Mouse (Mus musculus): ENCODE measurements around the gene Vwa5b1.
A peak's percentile ranks its signal among the peaks of the same experiment; 100 is the strongest.

The Vwa5b1 gene

DNA sequence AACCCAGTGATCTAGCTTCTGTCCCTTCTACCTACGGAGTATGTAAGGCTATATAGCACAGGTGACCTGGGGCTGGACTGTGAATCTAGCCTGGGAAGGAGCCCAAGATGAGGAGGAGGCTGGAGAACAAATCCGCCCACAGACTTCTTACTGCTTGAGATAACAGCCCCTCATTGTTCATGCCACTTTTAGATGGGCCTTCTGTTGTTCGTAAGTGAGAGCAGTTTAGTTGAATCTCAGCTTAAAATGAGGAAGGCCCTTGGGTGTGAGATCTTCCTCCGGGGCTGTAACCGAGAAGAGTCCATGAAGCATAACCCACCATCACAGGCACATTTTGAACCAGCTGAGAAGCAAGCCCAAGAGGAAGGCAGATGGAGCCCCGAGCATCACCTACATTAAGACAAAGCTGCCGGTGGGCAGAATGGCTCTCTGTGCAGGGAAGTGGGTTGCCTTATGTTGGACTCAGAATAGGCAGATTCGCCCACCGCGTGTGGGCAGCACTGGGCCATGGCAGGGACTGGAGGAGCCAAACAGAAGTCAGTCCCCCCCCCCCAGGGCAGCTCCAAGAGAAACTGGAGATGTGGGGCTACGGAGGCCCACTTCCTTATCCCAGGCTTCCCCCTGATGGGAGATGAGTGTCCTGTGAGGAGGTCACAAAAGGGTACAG lies 24.4 kb upstream of the Vwa5b1 start:
- Histone ChIP-seq H3K9me3 (ENCODE audit: low read length) (no peaks in the 10 kb centered on the region), H3K4me1 (replicated peaks; ENCODE audit: low read depth, low read length) (peaks cover 14% of the 10 kb centered on the region), H3K36me3 (ENCODE audit: insufficient read depth, low read length) (no peaks in the 10 kb centered on the region), H3K4me3 (replicated peaks; ENCODE audit: low read length) (no peak overlapping the region), H3K27me3 (ENCODE audit: insufficient read depth, low read length) (no peaks in the 10 kb centered on the region; the same call in none of the 2 replicates)
- TF ChIP-seq CTCF (conservative IDR thresholded peaks at IDR 0.05; ENCODE audit: low read length) (no peak), NANOG (IDR thresholded peaks at IDR 0.05; ENCODE audit: borderline replicate concordance, low read length) (no peak), POU5F1 (IDR thresholded peaks at IDR 0.05; ENCODE audit: borderline replicate concordance, low read length) (no peak)

DNA sequence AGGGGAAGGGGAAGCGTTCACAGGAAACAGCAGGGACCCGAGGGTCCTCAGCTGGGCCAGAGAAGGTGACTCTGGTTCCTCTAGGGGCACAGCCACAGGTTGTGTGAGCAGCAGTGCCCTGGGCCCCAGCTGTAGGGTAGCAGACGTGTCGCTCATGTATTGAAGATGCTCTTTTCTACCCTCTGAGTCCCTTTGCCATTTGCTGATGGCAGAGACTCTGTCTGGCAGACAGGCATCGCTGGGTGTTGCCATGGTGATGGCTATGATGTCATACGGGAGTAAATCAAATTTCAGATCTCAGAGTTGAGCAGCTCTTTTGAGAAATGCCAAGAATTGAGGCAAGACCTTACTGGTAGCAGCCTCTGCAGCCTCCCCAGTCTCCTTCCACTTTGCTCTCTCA lies 17.4 kb upstream of the Vwa5b1 start:
- Histone ChIP-seq H3K9me3 (ENCODE audit: low read length) (no peaks in the 10 kb centered on the region), H3K36me3 (ENCODE audit: insufficient read depth, low read length) (no peaks in the 10 kb centered on the region)

DNA sequence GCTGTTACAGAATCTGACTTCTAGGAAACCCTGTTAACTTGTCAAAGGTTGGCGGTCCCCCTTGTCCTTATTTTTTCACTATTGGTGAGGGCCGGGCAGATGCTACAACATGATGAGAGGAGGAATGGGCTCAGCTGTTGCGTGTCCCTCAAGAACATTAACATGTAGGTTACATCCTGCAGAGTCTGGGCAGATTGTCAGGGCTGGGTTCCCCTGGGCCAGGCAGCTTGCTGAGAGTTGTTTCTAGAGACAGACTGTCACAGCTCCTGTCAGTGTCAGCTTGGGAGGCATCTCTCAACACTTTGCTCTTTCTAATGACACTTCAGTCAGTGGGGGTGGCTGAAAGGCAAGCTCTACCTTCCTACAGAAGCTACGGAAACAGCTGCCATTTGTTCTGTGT lies 16.2 kb upstream of the Vwa5b1 start:
- TF ChIP-seq NANOG (IDR thresholded peaks at IDR 0.05; ENCODE audit: borderline replicate concordance, low read length): no peak
- TF ChIP-seq POU5F1 (IDR thresholded peaks at IDR 0.05; ENCODE audit: borderline replicate concordance, low read length): no peak
- TF ChIP-seq CTCF (conservative IDR thresholded peaks at IDR 0.05; ENCODE audit: low read length): no peak
- H3K4me3 ChIP-seq (replicated peaks; ENCODE audit: low read length): no peak overlapping the region
- no peaks in the 10 kb centered on the region for H3K36me3 ChIP-seq (ENCODE audit: insufficient read depth, low read length)
- H3K27me3 ChIP-seq (ENCODE audit: insufficient read depth, low read length): peaks cover 9% of the 10 kb centered on the region; the same call in 1 of the 2 replicates
- H3K9me3 ChIP-seq (ENCODE audit: low read length): no peaks in the 10 kb centered on the region
- peaks cover 20% of the 10 kb centered on the region for H3K4me1 ChIP-seq (replicated peaks; ENCODE audit: low read depth, low read length)

More for the DNA sequence above, 17.4 kb upstream of the Vwa5b1 start:
- H3K4me1 ChIP-seq (replicated peaks; ENCODE audit: low read depth, low read length): peaks cover 8% of the 10 kb centered on the region
- H3K27me3 ChIP-seq (ENCODE audit: insufficient read depth, low read length): peaks cover 9% of the 10 kb centered on the region; the same call in 1 of the 2 replicates
- H3K4me3 ChIP-seq (replicated peaks; ENCODE audit: low read length): no peak overlapping the region
- no peak for TF ChIP-seq CTCF (conservative IDR thresholded peaks at IDR 0.05; ENCODE audit: low read length)
- TF ChIP-seq NANOG (IDR thresholded peaks at IDR 0.05; ENCODE audit: borderline replicate concordance, low read length): no peak
- no peak for TF ChIP-seq POU5F1 (IDR thresholded peaks at IDR 0.05; ENCODE audit: borderline replicate concordance, low read length)

DNA sequence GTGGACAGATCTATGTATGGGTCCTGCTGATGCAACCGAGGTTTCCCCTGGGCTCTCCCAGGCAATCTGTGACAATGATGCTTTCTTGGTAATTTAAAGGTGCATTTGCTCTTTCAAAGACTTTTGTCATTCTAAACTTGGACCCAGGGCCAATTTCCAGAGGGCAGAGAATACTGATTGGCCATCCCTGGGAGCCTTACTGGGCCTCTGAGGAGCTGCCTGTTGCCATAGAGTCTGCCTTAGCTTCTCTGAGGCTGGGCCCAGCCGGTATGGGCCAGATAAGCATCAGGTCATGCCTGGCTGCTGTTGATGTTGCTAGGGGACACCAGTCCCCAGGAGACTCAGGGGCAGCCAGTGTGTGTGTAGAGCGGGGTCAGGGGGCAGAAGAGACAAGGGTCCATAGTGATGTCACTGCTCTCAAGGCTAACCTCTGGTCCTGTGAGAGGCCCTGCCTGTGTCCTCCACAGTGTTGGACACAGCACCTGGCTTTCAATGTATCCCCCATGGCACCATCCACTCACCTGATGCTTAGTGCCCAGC lies 12.5 kb upstream of the Vwa5b1 start:
- Histone ChIP-seq H3K27me3 (ENCODE audit: insufficient read depth, low read length) (peaks cover 3% of the 10 kb centered on the region; the same call in 1 of the 2 replicates), H3K4me1 (replicated peaks; ENCODE audit: low read depth, low read length) (peaks cover 30% of the 10 kb centered on the region), H3K9me3 (ENCODE audit: low read length) (no peaks in the 10 kb centered on the region), H3K36me3 (ENCODE audit: insufficient read depth, low read length) (no peaks in the 10 kb centered on the region), H3K4me3 (replicated peaks; ENCODE audit: low read length) (0 out of 2 replicates have a peak overlapping the region, but pooled peaks have one; percentile 10)
- no peak for TF ChIP-seq CTCF (conservative IDR thresholded peaks at IDR 0.05; ENCODE audit: low read length)
- no peak for TF ChIP-seq POU5F1 (IDR thresholded peaks at IDR 0.05; ENCODE audit: borderline replicate concordance, low read length)
- no peak for TF ChIP-seq NANOG (IDR thresholded peaks at IDR 0.05; ENCODE audit: borderline replicate concordance, low read length)

DNA sequence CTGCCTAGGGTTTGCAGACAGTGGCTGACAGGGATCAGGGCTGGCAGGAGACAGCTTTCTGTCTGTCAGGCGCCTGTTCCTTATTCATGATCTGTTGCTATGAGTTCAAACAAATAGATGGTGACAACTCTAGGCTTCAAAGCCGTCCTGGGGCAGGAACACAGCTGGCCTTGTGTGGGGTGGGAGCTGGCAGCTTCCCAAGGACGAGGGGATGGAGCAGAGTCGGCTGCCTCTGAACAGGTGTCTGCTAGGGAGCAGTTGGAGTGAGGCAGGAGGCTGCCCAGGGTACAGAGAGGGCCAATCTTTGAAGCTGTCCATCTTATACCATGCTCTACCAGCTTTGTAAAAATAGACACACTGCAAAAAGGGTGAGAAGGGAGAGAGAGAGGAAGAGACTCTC lies 6.6 kb upstream of the Vwa5b1 start:
- Histone ChIP-seq H3K4me1 (replicated peaks; ENCODE audit: low read depth, low read length) (peaks cover 23% of the 10 kb centered on the region), H3K27me3 (ENCODE audit: insufficient read depth, low read length) (peaks cover 20% of the 10 kb centered on the region), H3K36me3 (ENCODE audit: insufficient read depth, low read length) (no peaks in the 10 kb centered on the region), H3K4me3 (replicated peaks; ENCODE audit: low read length) (no peak overlapping the region), H3K9me3 (ENCODE audit: low read length) (peaks cover 4% of the 10 kb centered on the region; the same call in 1 of the 2 replicates)
- no peak for TF ChIP-seq CTCF (conservative IDR thresholded peaks at IDR 0.05; ENCODE audit: low read length)
- no peak for TF ChIP-seq POU5F1 (IDR thresholded peaks at IDR 0.05; ENCODE audit: borderline replicate concordance, low read length)
- TF ChIP-seq NANOG (IDR thresholded peaks at IDR 0.05; ENCODE audit: borderline replicate concordance, low read length): no peak

DNA sequence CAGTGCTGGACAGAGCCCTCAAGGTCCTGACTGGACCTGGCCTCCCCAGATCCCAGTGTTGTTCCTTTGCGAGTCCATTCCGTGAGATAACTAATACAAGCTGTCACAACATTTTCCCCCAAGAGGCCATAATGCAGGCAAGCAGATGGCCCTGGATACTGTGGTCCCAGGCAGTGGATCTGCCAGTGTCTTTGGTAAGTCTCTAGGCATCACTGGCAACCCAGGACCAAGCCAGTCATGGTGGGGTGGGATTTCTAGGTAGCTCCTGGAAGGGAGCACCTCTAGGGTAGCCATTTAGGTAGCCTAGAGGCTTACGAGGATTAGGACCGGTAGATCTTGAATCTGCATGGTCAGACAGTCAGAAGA lies 445 bp upstream of the Vwa5b1 start:
- Histone ChIP-seq H3K9me3 (ENCODE audit: low read length) (peaks cover 4% of the 10 kb centered on the region; the same call in 1 of the 2 replicates), H3K4me1 (replicated peaks; ENCODE audit: low read depth, low read length) (peaks cover 7% of the 10 kb centered on the region), H3K4me3 (replicated peaks; ENCODE audit: low read length) (no peak overlapping the region), H3K36me3 (ENCODE audit: insufficient read depth, low read length) (no peaks in the 10 kb centered on the region), H3K27me3 (ENCODE audit: insufficient read depth, low read length) (peaks cover 38% of the 10 kb centered on the region)
- TF ChIP-seq NANOG (IDR thresholded peaks at IDR 0.05; ENCODE audit: borderline replicate concordance, low read length) (no peak), CTCF (conservative IDR thresholded peaks at IDR 0.05; ENCODE audit: low read length) (no peak), POU5F1 (IDR thresholded peaks at IDR 0.05; ENCODE audit: borderline replicate concordance, low read length) (no peak)

DNA sequence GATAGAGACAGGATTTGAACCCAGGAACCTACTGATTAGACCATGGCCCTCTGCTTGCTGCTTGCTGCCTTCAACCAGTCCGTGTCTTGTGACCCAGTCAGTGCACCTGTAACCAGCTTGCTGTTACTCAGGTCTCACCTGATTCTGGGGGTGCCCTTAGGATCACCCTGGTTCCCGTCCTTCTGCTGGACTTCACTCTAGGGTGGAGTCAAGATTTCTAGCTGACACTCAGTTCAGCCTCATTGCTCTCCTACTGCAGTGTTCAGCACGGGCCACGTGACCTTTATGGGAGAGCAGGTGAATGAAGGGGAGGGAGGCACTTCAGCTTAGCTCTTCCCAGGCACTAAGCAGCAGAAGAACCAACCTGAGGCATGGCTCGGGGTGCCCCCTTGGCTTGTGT lies 7.4 kb downstream of the Vwa5b1 start:
- Histone ChIP-seq H3K9me3 (ENCODE audit: low read length) (no peaks in the 10 kb centered on the region), H3K4me1 (replicated peaks; ENCODE audit: low read depth, low read length) (peaks cover 4% of the 10 kb centered on the region; the same call in 1 of the 2 replicates), H3K27me3 (ENCODE audit: insufficient read depth, low read length) (peaks cover 14% of the 10 kb centered on the region), H3K4me3 (replicated peaks; ENCODE audit: low read length) (no peak overlapping the region), H3K36me3 (ENCODE audit: insufficient read depth, low read length) (no peaks in the 10 kb centered on the region)
- no peak for TF ChIP-seq NANOG (IDR thresholded peaks at IDR 0.05; ENCODE audit: borderline replicate concordance, low read length)
- TF ChIP-seq CTCF (conservative IDR thresholded peaks at IDR 0.05; ENCODE audit: low read length): no peak
- no peak for TF ChIP-seq POU5F1 (IDR thresholded peaks at IDR 0.05; ENCODE audit: borderline replicate concordance, low read length)

DNA sequence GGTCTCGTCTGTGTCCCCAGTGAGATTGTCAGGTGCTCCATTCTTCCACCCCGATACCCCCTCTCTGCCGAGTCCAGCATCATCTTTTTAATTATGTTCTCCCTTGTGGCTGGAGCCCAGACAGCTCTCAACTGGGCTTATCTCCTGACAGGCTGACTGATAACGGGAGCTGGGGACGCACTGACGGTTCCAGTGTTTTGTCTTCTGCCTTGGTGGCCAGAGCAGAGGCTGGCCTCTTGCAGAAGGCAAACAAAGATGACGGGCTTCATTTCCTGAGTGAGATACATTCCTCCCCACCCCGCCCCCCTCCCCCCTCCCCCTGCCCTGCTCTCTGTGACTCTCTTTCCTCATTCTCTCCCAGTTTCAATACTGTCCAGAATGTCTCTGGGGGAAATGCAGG lies 21.2 kb downstream of the Vwa5b1 start:
- Histone ChIP-seq H3K4me3 (replicated peaks; ENCODE audit: low read length) (no peak overlapping the region), H3K36me3 (ENCODE audit: insufficient read depth, low read length) (no peaks in the 10 kb centered on the region), H3K9me3 (ENCODE audit: low read length) (no peaks in the 10 kb centered on the region), H3K4me1 (replicated peaks; ENCODE audit: low read depth, low read length) (peaks cover 11% of the 10 kb centered on the region), H3K27me3 (ENCODE audit: insufficient read depth, low read length) (peaks cover 33% of the 10 kb centered on the region)
- TF ChIP-seq NANOG (IDR thresholded peaks at IDR 0.05; ENCODE audit: borderline replicate concordance, low read length): no peak
- TF ChIP-seq CTCF (conservative IDR thresholded peaks at IDR 0.05; ENCODE audit: low read length): no peak
- no peak for TF ChIP-seq POU5F1 (IDR thresholded peaks at IDR 0.05; ENCODE audit: borderline replicate concordance, low read length)
